Mouse (Mus musculus): ENCODE data around the gene Hes2. TPM values are rescaled to one million over a fixed set of nuclear protein-coding genes. Genes with fewer than 3 reads are reported as not detected.

Gene Hes2
- total RNA-seq, 2 experiments from 2014 or later: not detected

DNA sequence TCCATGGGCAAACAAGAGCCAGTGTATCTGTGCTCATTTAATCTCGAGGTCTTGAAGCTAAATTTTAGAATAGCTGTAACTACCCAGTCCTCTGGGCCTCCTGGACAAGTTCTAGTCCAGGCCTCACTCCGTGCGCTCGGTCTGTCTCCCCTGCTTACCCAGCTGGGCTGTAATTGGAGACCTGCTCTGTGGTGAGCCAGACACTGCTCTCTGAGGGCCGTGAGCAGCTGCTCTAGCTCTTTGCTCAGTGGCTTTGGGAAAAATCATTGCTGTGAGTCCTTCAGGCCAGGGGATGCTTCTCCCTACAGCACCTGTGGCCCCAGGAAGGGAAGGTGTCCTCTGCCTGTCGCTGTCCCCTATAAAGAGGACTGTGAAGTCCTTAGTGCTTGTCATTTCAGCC, 47.5 kb downstream of the Hes2 start:
- ATAC-seq (replicated peaks; ENCODE audit: poor library complexity, severe bottlenecking): no peak

DNA sequence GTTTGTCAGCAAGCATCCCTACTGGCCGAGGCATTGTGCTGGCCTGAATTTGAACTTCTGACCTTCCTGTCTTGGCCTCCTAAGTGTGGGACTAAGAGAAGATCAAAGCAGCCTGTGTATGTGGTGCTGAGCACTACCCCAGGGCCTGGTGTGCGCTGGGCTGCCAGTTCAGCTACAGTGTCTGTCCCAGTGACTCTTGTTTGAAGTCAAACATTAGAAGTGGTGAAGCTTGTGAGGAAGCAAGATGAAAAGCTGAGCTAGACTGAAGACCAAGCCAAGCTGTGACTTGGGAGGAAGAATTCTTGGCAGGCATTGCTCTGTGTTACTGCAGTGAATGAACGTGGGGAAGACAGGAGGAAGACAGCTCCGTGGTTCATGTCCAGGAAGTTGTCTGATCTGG, 51.0 kb downstream of the Hes2 start:
- ATAC-seq (replicated peaks; ENCODE audit: poor library complexity, severe bottlenecking): no peak

Other genes with a start within 250 kb of the Hes2 start
- 73.5 and 77.5 TPM in 2 replicates for gene Dnajc11, start 225.2 kb upstream of the Hes2 start, total RNA-seq (2014; fragmentation: Nextera tagmentation)
- 57.8 and 71.2 TPM in 2 replicates for gene Dnajc11, start 225.2 kb upstream of the Hes2 start, total RNA-seq (2017)
- 10.4 and 14.0 TPM in 2 replicates for gene Thap3, start 169.9 kb upstream of the Hes2 start, total RNA-seq (2014; fragmentation: Nextera tagmentation)
- 4.9 and 10.8 TPM in 2 replicates for gene Thap3, start 169.9 kb upstream of the Hes2 start, total RNA-seq (2017)
- gene Phf13, start 162.6 kb upstream of the Hes2 start, total RNA-seq (2014; fragmentation: Nextera tagmentation): 1.4 and 5.7 TPM in 2 replicates
- 2.1 and 2.4 TPM in 2 replicates for gene Phf13, start 162.6 kb upstream of the Hes2 start, total RNA-seq (2017)
- gene Klhl21, start 150.1 kb upstream of the Hes2 start, total RNA-seq (2014; fragmentation: Nextera tagmentation): 9.8 and 11.6 TPM in 2 replicates
- 4.3 and 6.3 TPM in 2 replicates for gene Klhl21, start 150.1 kb upstream of the Hes2 start, total RNA-seq (2017)
- 9.2 and 15.7 TPM in 2 replicates for gene Zbtb48, start 131.2 kb upstream of the Hes2 start, total RNA-seq (2014; fragmentation: Nextera tagmentation)
- 5.2 and 10.3 TPM in 2 replicates for gene Zbtb48, start 131.2 kb upstream of the Hes2 start, total RNA-seq (2017)
- 1.6 and 3.2 TPM in 2 replicates for gene Tas1r1, start 120.3 kb upstream of the Hes2 start, total RNA-seq (2014; fragmentation: Nextera tagmentation)
- gene Tas1r1, start 120.3 kb upstream of the Hes2 start, total RNA-seq (2017): 1.0 and 2.6 TPM in 2 replicates
- 33.7 and 36.5 TPM in 2 replicates for gene Nol9, start 119.5 kb upstream of the Hes2 start, total RNA-seq (2014; fragmentation: Nextera tagmentation)
- 30.7 and 40.0 TPM in 2 replicates for gene Nol9, start 119.5 kb upstream of the Hes2 start, total RNA-seq (2017)
- gene Plekhg5, start 86.4 kb upstream of the Hes2 start, total RNA-seq (2014; fragmentation: Nextera tagmentation): 0.34 and 7.6 TPM in 2 replicates
- gene Plekhg5, start 86.4 kb upstream of the Hes2 start, total RNA-seq (2017): 1.8 and 2.2 TPM in 2 replicates
- gene Tnfrsf25, start 42.9 kb upstream of the Hes2 start, total RNA-seq (2014; fragmentation: Nextera tagmentation): not detected in 2 replicates
- 1.6 TPM in 1 of 2 replicates, not detected in the other for gene Tnfrsf25, start 42.9 kb upstream of the Hes2 start, total RNA-seq (2017)
- 1.8 TPM in 1 of 2 replicates, not detected in the other for gene Espn, start 6.5 kb upstream of the Hes2 start, total RNA-seq (2014; fragmentation: Nextera tagmentation)
- 0.43 TPM in 1 of 2 replicates, not detected in the other for gene Espn, start 6.5 kb upstream of the Hes2 start, total RNA-seq (2017)
- 124 and 134 TPM in 2 replicates for gene Acot7, start 19.3 kb downstream of the Hes2 start, total RNA-seq (2014; fragmentation: Nextera tagmentation)
- gene Acot7, start 19.3 kb downstream of the Hes2 start, total RNA-seq (2017): 79.4 and 89.5 TPM in 2 replicates
- gene Gpr153, start 115.4 kb downstream of the Hes2 start, total RNA-seq (2014; fragmentation: Nextera tagmentation): not detected in 2 replicates
- not detected in 2 replicates for gene Gpr153, start 115.4 kb downstream of the Hes2 start, total RNA-seq (2017)
- gene Hes3, start 132.8 kb downstream of the Hes2 start, total RNA-seq (2014; fragmentation: Nextera tagmentation): not detected in 2 replicates
- not detected in 2 replicates for gene Hes3, start 132.8 kb downstream of the Hes2 start, total RNA-seq (2017)
- gene Icmt, start 138.4 kb downstream of the Hes2 start, total RNA-seq (2014; fragmentation: Nextera tagmentation): 14.3 and 17.9 TPM in 2 replicates
- gene Icmt, start 138.4 kb downstream of the Hes2 start, total RNA-seq (2017): 13.0 and 13.9 TPM in 2 replicates
- gene Rnf207, start 160.1 kb downstream of the Hes2 start, total RNA-seq (2014; fragmentation: Nextera tagmentation): not detected in 2 replicates
- not detected in 2 replicates for gene Rnf207, start 160.1 kb downstream of the Hes2 start, total RNA-seq (2017)
- gene Rpl22, start 166.9 kb downstream of the Hes2 start, total RNA-seq (2014; fragmentation: Nextera tagmentation): 1,942 and 1,984 TPM in 2 replicates
- gene Rpl22, start 166.9 kb downstream of the Hes2 start, total RNA-seq (2017): 2,435 and 2,975 TPM in 2 replicates
- not detected in 2 replicates for gene Chd5, start 179.8 kb downstream of the Hes2 start, total RNA-seq (2014; fragmentation: Nextera tagmentation)
- gene Chd5, start 179.8 kb downstream of the Hes2 start, total RNA-seq (2017): 0.04 TPM in 1 of 2 replicates, not detected in the other